Mouse (Mus musculus): Measurements from ENCODE around the gene Pdcd4.

GRCm38 (mm10) chr19:53877779-53878178 is 14.3 kb upstream of the Pdcd4 start:
- TF ChIP-seq CTCF (IDR thresholded peaks at IDR 0.05; ENCODE audit: control insufficient read depth, insufficient read depth, insufficient read length) (no peak), MAX (IDR thresholded peaks at IDR 0.05) (no peak), MYOD1 (IDR thresholded peaks at IDR 0.05; ENCODE audit: control insufficient read depth, insufficient read length, low read depth) (no peak), FOSL1 (IDR thresholded peaks at IDR 0.05; ENCODE audit: insufficient read depth, low read length, poor library complexity, severe bottlenecking) (no peak), USF1 (IDR thresholded peaks at IDR 0.05; ENCODE audit: low read depth) (no peak), CEBPB (IDR thresholded peaks at IDR 0.05; ENCODE audit: low read depth) (no peak), MYOG (IDR thresholded peaks at IDR 0.05; ENCODE audit: control insufficient read depth, extremely low read depth, insufficient read length) (no peak)
